Mouse (Mus musculus) neural tube, embryonic 15.5 days (tissue): Measurements from ENCODE around the gene Wdr93. TPM values are rescaled to one million over a fixed set of nuclear protein-coding genes. Genes with fewer than 3 reads are reported as not detected.

Experiments used
- ATAC-seq: fragments of 200-750 bp; cut with Nextera tagmentation; 2 replicates; pipeline ENCODE4 v1.8.0; 2017; ENCODE audit warnings: mild to moderate bottlenecking, moderate TSS enrichment, moderate library complexity; ENCODE audit not compliant: low FRiP score
- H3K27ac ChIP-seq: fragments of 300-500 bp; sonication (generic); replicated peaks from 2 replicates; pipeline ENCODE4 v1.5.1; 2015; ENCODE audit warnings: mild to moderate bottlenecking, inconsistent platforms
- H3K27me3 ChIP-seq: fragments of 300-500 bp; sonication (generic); replicated peaks from 2 replicates; pipeline ENCODE4 v1.6.1; 2015; ENCODE audit warnings: inconsistent platforms
- H3K36me3 ChIP-seq: fragments of 300-500 bp; sonication (generic); 2 replicates; pipeline ENCODE4 v1.6.1; 2015; ENCODE audit warnings: inconsistent platforms
- H3K4me1 ChIP-seq: fragments of 300-500 bp; sonication (generic); 2 replicates; pipeline ENCODE4 v1.6.1; 2015; ENCODE audit warnings: inconsistent platforms
- H3K4me2 ChIP-seq: fragments of 300-500 bp; sonication (generic); 2 replicates; pipeline ENCODE4 v1.6.1; 2015; ENCODE audit warnings: inconsistent platforms, mild to moderate bottlenecking, moderate library complexity
- H3K4me3 ChIP-seq: fragments of 300-500 bp; sonication (generic); replicated peaks from 2 replicates; pipeline ENCODE4 v1.5.1; 2015; ENCODE audit warnings: mild to moderate bottlenecking, inconsistent platforms
- H3K9ac ChIP-seq: fragments of 300-500 bp; sonication (generic); replicated peaks from 2 replicates; pipeline ENCODE4 v1.6.1; 2015; ENCODE audit warnings: mild to moderate bottlenecking, inconsistent platforms
- H3K9me3 ChIP-seq: fragments of 300-500 bp; sonication (generic); replicated peaks from 2 replicates; pipeline ENCODE4 v1.6.1; 2016; ENCODE audit warnings: inconsistent platforms
- WGBS: fragments of 180-500 bp; shearing (Covaris S2); methylation state at CpG from one replicate; pipeline ENCODE4 v1.1.7; 2015; ENCODE audit warnings: mixed read lengths; 5-methylcytosine and 5-hydroxymethylcytosine counted together
- polyA plus RNA-seq: library from polyadenylated mRNA; unstranded; fragments of >200 nt; fragmentation: Nextera tagmentation; extraction: Ambion mirVana; gene quantifications from 2 replicates; pipeline ENCODE4 v1.2.1, GENCODE M21; 2015

Gene Wdr93
- 0.19 and 0.34 TPM in 2 replicates for polyA plus RNA-seq

DNA sequence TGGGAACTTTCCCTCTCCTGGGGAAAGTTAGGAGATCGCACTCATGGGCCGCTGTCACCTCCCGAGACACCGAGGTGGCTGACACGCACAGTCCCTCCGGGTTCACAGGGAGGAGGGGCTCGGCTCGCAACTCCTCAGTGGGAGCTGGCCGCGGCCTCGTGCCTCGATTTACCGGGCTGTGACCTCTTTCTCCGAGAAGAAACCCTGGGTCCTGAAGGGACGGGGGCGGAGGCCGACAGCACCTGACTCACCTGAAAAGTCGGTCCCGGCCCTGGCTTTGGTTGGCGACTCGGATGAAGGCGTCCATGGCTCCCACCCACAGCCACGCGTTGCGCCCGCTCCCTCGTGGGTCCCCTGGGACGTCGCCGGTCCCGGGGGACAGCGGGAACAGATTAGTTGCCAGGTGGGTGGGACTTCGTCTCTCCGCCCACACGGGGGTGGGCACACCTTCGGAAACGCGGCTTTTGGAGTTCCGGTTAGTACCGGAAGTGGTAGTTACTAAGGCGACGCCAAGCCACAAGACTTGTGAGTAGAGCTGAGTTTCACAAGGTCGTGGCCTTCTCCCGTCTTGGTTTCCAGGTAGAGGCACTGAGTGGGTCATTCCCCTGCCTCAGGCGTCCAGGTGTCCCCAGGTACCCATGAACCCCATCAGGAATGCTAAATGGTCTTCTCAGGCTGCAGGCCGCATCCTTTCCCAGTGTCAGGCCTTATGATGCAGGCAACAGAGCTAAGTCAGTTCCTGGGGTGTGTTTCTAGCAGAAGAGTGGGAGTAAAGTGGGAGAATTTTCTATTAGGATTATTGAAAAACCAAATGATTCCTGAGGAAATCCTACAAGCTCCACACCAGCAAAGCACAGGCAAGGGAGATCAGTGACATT lies at the start of gene Wdr93, which contains the start of gene Pex11a:
Gene Wdr93, plus strand, starts transcription at position 505 of the 878 bp plus-strand sequence.
Gene Pex11a, minus strand, starts transcription at position 473 of the 878 bp plus-strand sequence.
- no peaks in the 10 kb centered on the region for H3K9me3 ChIP-seq
- H3K27me3 ChIP-seq = no peaks in the 10 kb centered on the region
- peak within 1 kb of the TSS; percentile 99 for H3K4me2 ChIP-seq
- 2% methylated on average over 46 of the region's 46 CpGs for WGBS
- no peaks in the 10 kb centered on the region for H3K36me3 ChIP-seq
- ATAC-seq = peak; percentile 87
- peaks cover 13% of the 10 kb centered on the region for H3K4me1 ChIP-seq
- H3K27ac ChIP-seq = no peak within 1 kb of the TSS
- H3K9ac ChIP-seq = peak within 1 kb of the TSS; percentile 49
- H3K4me3 ChIP-seq = peak within 1 kb of the TSS; percentile 62

DNA sequence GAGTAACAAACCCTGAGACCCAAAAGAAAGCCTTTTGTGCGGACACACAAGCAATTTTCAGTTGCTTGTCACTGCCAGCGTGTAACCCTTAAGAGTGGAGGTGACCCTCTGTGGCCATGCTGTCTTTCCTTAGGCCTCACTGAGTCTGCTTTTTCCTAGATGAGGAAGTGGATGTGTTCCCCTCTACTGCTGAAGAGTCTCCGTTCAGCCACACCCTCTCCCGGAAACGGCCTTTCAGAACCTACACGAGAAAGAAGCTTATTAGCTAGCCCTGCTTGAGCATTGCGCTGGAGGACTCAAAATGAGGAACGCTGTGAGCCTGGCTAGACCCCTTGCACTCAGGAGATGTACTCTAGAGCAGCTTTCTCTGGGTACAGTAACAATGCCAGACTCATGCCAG lies 46.5 kb upstream of the Wdr93 start:
- H3K4me2 ChIP-seq = no peak overlapping the region
- peaks cover 12% of the 10 kb centered on the region for H3K36me3 ChIP-seq
- no peaks in the 10 kb centered on the region for H3K9me3 ChIP-seq
- no peak overlapping the region for H3K9ac ChIP-seq
- no peak for ATAC-seq
- WGBS = 88% methylated on average over 8 of the region's 8 CpGs
- H3K4me1 ChIP-seq = no peaks in the 10 kb centered on the region
- no peak overlapping the region for H3K4me3 ChIP-seq
- no peak overlapping the region for H3K27ac ChIP-seq
- H3K27me3 ChIP-seq = no peaks in the 10 kb centered on the region

DNA sequence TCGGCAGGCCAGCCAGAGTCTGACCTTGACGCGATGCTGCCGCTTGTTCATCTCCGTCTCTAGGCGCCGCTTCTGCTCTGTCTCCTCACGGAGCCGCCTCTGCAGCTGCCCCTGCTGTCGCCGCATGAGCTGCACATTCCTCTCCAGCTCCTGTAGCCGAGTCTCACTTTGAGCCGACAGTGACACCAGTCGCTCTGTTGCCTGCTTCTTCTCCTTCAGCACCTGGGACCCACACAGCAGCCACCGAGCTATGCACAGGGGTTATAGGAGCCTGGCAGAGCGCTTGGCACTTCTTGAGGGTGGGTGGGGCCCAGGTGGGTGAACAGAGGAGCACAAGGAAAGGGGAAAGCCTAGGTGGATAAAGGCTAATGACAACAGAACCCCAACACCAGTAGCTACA lies 40.2 kb upstream of the Wdr93 start:
- H3K27ac ChIP-seq = no peak overlapping the region
- ATAC-seq = no peak
- no peaks in the 10 kb centered on the region for H3K27me3 ChIP-seq
- no peaks in the 10 kb centered on the region for H3K9me3 ChIP-seq
- H3K36me3 ChIP-seq = peaks cover 10% of the 10 kb centered on the region; the same call in 1 of the 2 replicates
- no peaks in the 10 kb centered on the region for H3K4me1 ChIP-seq
- 82% methylated on average over 16 of the region's 16 CpGs for WGBS
- H3K4me2 ChIP-seq = no peak overlapping the region
- no peak overlapping the region for H3K4me3 ChIP-seq
- H3K9ac ChIP-seq = no peak overlapping the region

DNA sequence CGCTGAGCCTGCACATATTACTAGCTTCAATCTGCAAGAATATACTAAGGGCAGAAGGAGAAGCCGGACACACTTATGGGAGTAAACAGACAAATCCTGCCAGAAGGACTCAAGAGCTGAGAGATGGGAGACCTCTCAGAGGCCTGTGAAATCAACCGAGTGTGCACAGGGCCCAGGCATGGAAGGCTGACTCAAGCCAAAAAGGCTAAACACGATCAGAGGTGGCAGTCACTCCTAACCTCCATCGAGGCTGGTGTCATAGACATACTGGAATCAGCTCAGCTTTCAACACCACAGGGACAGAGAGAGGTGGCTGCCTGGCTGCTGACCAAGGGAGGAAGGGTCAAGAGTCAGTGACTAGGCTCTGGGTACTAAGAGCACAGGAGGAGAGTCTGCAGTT lies 37.8 kb upstream of the Wdr93 start:
- no peak overlapping the region for H3K4me3 ChIP-seq
- no peak overlapping the region for H3K27ac ChIP-seq
- peaks cover 3% of the 10 kb centered on the region; the same call in 1 of the 2 replicates for H3K27me3 ChIP-seq
- no peak overlapping the region for H3K9ac ChIP-seq
- WGBS = 89% methylated on average over 5 of the region's 5 CpGs
- 0 out of 2 replicates have a peak, but pooled peaks cover 2% of the 10 kb centered on the region for H3K36me3 ChIP-seq
- peaks cover 4% of the 10 kb centered on the region; the same call in 1 of the 2 replicates for H3K4me1 ChIP-seq
- no peaks in the 10 kb centered on the region for H3K9me3 ChIP-seq
- no peak for ATAC-seq
- no peak overlapping the region for H3K4me2 ChIP-seq

DNA sequence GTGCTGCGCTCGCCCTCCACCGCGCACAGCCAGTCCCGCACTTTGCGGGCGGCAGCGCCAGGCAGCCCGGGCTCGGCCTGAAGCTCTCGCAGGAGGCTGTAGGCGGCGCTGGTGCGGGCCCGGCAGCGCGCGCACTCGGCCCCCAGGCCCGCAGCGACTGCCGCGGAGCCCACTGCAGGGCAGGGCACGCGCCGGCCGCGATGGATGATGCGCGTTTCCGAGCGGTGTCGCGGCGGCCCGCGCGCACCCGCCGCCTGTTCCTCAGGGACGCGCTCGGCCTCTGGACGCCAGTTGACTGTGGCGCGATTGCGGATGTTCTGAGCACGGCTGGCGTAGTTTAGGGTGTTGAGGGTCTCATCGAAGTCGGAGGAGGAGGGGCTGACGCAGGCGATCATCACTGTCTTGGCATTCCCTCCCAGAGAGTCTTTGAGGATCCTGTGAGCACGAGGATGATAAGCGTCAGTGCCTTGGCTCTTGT lies 32.8 kb upstream of the Wdr93 start:
- no peaks in the 10 kb centered on the region for H3K9me3 ChIP-seq
- H3K4me3 ChIP-seq = peak overlapping the region; percentile 48
- peak overlapping the region; percentile 57 for H3K27ac ChIP-seq
- peaks cover 16% of the 10 kb centered on the region for H3K4me1 ChIP-seq
- H3K36me3 ChIP-seq = no peaks in the 10 kb centered on the region
- H3K4me2 ChIP-seq = peak overlapping the region; percentile 68
- peak; percentile 87 for ATAC-seq
- peak overlapping the region; percentile 56 for H3K9ac ChIP-seq
- WGBS = 1% methylated on average over 44 of the region's 55 CpGs
- H3K27me3 ChIP-seq = peaks cover 8% of the 10 kb centered on the region

DNA sequence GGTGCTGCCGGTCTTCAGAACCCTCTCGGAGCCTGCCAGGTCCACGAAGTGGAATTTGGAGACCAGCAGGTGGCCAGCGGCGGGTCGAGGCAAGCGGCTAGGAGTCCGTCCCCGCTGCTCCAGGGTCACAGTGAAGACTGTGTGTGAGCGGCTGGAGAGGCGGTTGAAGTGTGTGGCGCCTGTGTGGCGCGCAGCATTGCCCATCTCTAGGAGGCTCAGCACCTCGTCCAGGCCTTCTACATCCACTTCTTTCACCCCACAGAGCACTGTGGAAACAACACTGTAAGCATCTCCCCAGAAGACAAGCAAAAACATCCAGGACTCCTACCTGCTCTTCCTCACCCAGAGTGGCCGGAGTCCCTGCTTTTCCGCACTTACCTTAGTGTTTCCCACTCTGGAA lies 32.1 kb upstream of the Wdr93 start:
- Histone ChIP-seq H3K9me3 (no peaks in the 10 kb centered on the region), H3K4me2 (peak overlapping the region; percentile 68), H3K27ac (peak overlapping the region; percentile 57), H3K9ac (peak overlapping the region; percentile 56), H3K4me3 (peak overlapping the region; percentile 48), H3K4me1 (peaks cover 22% of the 10 kb centered on the region), H3K36me3 (no peaks in the 10 kb centered on the region), H3K27me3 (peaks cover 8% of the 10 kb centered on the region)
- 28% methylated on average over 17 of the region's 17 CpGs for WGBS
- peak; percentile 35 for ATAC-seq

DNA sequence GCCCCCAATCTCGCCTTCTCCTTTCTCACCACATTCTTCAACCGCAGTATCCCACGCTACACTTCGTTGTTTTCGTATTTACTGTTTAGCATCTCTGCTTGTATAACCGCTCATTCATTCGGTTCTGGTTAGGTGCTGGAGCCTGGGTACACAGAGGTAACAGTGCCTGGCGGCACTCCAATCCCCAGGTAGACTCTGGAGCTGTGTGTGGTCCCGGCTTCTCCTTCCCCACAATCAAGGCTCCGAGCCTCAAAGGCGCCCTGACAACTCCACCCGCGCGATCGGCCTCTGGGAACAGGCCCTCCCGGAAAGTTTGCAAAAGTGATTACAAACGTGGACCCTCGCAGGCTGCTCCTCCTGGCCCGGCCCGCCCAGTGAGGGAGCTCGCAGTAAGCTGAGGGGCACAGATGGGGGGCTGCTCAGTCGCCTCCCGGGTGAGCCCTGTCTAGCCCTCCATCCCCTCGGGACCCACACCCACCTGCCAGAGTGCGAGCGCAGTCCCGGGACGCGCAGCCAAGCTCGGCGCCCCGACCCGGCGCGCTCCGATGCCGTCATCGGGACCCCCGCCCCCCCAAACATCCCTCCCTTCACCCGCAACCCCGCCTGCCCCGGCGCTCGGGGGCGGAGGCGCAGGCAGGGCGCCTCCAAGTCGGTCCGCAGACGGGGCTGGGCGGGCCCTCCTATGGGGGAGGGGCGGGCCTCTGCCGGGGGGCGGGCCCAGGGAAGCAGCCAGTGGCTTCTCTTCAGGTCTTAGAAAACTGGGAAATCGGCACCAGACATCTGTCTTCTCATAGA lies 27.6 kb upstream of the Wdr93 start, which contains the start of gene Kif7:
Gene Kif7, minus strand, starts transcription at position 534 of the 795 bp plus-strand sequence.
- 1% methylated on average over 53 of the region's 55 CpGs for WGBS
- Histone ChIP-seq H3K4me2 (peak within 1 kb of the TSS; percentile 98), H3K36me3 (no peaks in the 10 kb centered on the region), H3K4me3 (peak within 1 kb of the TSS; percentile 59), H3K9me3 (no peaks in the 10 kb centered on the region), H3K9ac (peak within 1 kb of the TSS; percentile 57), H3K27me3 (peaks cover 23% of the 10 kb centered on the region; the same call in 1 of the 2 replicates), H3K27ac (0 out of 2 replicates have a peak within 1 kb of the TSS, but pooled peaks have one; percentile 13), H3K4me1 (peaks cover 27% of the 10 kb centered on the region)
- peak; percentile 60 for ATAC-seq

DNA sequence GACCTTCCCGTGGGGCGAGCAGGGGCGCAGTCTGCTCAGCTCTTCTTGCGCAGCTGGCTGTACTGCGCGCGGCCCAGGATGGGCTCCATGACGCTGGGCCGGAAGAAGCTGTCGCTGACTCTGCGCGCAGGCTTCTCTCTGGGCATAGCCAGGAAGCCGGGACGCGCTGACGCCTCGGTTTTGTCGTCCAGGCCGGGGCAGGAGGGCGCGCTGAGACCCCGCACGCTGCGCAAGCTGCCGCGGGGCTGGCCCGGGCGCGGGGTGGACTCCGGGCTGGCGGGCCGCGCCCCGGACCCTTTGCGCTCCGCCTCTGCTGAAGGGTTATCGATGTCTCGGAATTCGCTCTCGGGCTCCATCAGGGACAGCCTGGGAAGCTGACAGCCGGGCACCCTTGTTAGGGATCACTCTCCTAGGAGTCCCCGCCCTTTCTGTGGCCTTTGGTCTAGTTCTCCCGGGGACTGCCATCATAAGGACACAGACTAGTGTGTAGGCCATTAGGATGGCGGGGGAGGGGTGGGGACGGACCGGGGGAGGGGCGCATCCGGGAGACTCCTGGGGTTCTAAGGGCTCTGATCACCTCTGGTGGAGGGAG lies 21.5 kb upstream of the Wdr93 start:
- Histone ChIP-seq H3K36me3 (no peaks in the 10 kb centered on the region), H3K27me3 (peaks cover 23% of the 10 kb centered on the region; the same call in 1 of the 2 replicates), H3K9ac (peak overlapping the region; percentile 75), H3K4me1 (peaks cover 19% of the 10 kb centered on the region), H3K27ac (peak overlapping the region; percentile 76), H3K4me2 (peak overlapping the region; percentile 95), H3K4me3 (peak overlapping the region; percentile 61), H3K9me3 (no peaks in the 10 kb centered on the region)
- ATAC-seq = peak; percentile 81
- WGBS = under 1% methylated on average over 48 of the region's 48 CpGs

DNA sequence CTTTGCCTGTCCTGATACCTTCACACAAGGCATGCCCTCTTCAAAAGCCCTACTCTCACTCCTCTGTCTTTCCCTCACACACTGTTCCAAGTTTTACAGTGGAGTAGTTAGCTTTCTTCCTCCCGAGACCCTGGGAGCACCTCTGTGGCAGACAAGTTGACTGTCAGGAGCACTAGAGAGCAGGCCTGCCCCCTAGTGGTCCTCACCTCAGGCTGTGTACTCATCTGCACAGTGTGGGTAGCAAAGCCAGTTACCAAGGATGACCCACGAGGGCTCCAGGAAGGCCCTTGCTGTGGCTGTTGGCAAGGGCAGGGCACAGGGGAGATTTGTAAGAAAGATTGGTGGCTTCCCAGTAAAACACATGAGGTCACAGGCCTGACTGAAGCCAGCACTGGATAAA lies 15.9 kb upstream of the Wdr93 start:
- no peaks in the 10 kb centered on the region for H3K36me3 ChIP-seq
- no peak for ATAC-seq
- H3K4me1 ChIP-seq = peaks cover under 1% of the 10 kb centered on the region; the same call in 1 of the 2 replicates
- no peak overlapping the region for H3K4me3 ChIP-seq
- no peaks in the 10 kb centered on the region for H3K9me3 ChIP-seq
- H3K27me3 ChIP-seq = peaks cover 16% of the 10 kb centered on the region; the same call in 1 of the 2 replicates
- H3K27ac ChIP-seq = no peak overlapping the region
- H3K9ac ChIP-seq = no peak overlapping the region
- no peak overlapping the region for H3K4me2 ChIP-seq
- WGBS = 9% methylated on average over 2 of the region's 2 CpGs

DNA sequence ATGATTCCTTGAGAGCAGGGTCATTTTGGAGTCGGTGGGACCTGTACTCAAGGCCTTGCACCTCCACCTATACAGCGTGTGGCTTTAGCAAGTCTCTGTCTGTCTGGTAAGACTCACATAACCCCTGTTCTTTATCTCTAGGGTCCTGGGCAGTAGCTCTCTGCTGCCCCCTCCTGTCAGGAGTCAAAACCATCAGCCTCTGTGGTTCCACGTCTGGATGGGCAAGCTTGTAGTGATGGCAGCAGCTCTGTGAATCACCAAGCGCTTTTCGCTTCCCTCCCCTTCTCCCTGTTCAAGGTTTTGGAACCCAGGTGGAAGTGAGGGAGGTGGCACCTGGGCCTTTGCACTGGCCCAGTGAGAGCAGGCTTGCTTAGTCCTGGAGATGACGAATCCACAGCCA lies 14.7 kb upstream of the Wdr93 start:
- peaks cover 11% of the 10 kb centered on the region; the same call in 1 of the 2 replicates for H3K27me3 ChIP-seq
- H3K27ac ChIP-seq = no peak overlapping the region
- no peak overlapping the region for H3K4me3 ChIP-seq
- H3K4me1 ChIP-seq = no peaks in the 10 kb centered on the region
- no peaks in the 10 kb centered on the region for H3K9me3 ChIP-seq
- WGBS = 37% methylated on average over 6 of the region's 6 CpGs
- H3K36me3 ChIP-seq = no peaks in the 10 kb centered on the region
- no peak; the same call in 1 of the 2 replicates for ATAC-seq
- no peak overlapping the region for H3K9ac ChIP-seq
- no peak overlapping the region for H3K4me2 ChIP-seq

DNA sequence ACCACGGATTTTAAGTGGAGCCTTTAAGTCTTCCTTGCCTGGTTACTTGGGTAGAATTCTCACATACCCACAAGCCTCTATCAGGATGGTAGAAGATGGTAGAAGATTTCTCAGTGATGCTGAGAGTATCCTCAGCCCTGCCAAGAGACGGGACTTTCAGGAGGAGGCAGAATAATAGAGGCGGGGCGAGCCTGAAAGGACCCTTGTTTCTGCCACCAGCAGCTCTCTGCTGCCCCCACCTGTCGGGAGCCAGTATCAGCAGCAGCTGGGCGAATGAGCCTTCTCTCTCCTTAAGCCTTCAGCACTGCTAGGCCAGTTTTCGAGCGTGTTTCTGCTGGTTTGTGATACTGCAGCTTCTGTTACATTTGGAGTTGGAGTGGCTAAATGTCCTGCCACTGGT lies 13.8 kb upstream of the Wdr93 start:
- ATAC-seq = peak; percentile 57; the same call in 1 of the 2 replicates
- Histone ChIP-seq H3K4me3 (no peak overlapping the region), H3K9ac (no peak overlapping the region), H3K9me3 (no peaks in the 10 kb centered on the region), H3K36me3 (no peaks in the 10 kb centered on the region), H3K27ac (no peak overlapping the region), H3K4me1 (no peaks in the 10 kb centered on the region), H3K4me2 (no peak overlapping the region), H3K27me3 (0 out of 2 replicates have a peak, but pooled peaks cover 7% of the 10 kb centered on the region)
- 6% methylated on average over 8 of the region's 8 CpGs for WGBS
